7 mouse cellular contexts compared by ENCODE assay signal in genomic region chr5:138441286-138442194, GRCm38 (mm10). TPM values are rescaled to one million over a fixed set of nuclear protein-coding genes. Genes with fewer than 3 reads are reported as not detected.
DNase-seq lines count a peak whose midpoint lies in the region; ATAC-seq lines count a peak whose summit lies in the region.

Gene Zfp157, plus strand, starts transcription at chr5:138441468.

- DNase-seq in adrenal gland, postnatal 25 days = peak; percentile 81
- DNase-seq in heart, adult 11 months = peak; percentile 99
- DNase-seq in kidney, adult 18-20 months = peak; percentile 89
- peak; percentile 90 for DNase-seq in limb, embryonic 11.5 days (ENCODE audit: low spot score)
- peak; percentile 97 for DNase-seq in midbrain, embryonic 14.5 days
- peak; percentile 76 to 83 for DNase-seq in spleen, adult 18-20 months

- peak; percentile 100 for ATAC-seq in embryonic facial prominence, embryonic 12.5 days (ENCODE audit: insufficient number of reproducible peaks, insufficient read depth, low FRiP score, low TSS enrichment)
- peak; percentile 100 for ATAC-seq in limb, embryonic 11.5 days (ENCODE audit: insufficient number of reproducible peaks, low FRiP score, low TSS enrichment, low read depth)
- peak; percentile 100 for ATAC-seq in midbrain, embryonic 14.5 days (ENCODE audit: low FRiP score, low TSS enrichment)

- peak within 1 kb of the TSS; percentile 96 for H3K4me3 ChIP-seq in embryonic facial prominence, embryonic 12.5 days
- H3K4me3 ChIP-seq in limb, embryonic 11.5 days (ENCODE audit: low read depth, low read length) = peak within 1 kb of the TSS; percentile 97
- H3K4me3 ChIP-seq in midbrain, embryonic 14.5 days (replicated peaks; ENCODE audit: low read depth, low read length) = peak within 1 kb of the TSS; percentile 99

- peaks cover 20% of the 10 kb centered on the region for H3K36me3 ChIP-seq in embryonic facial prominence, embryonic 12.5 days
- peaks cover 8% of the 10 kb centered on the region; the same call in 1 of the 2 replicates for H3K36me3 ChIP-seq in limb, embryonic 11.5 days (ENCODE audit: control insufficient read depth, insufficient read depth, low read length)
- H3K36me3 ChIP-seq in midbrain, embryonic 14.5 days (ENCODE audit: control insufficient read depth, insufficient read depth, low read length) = peaks cover 21% of the 10 kb centered on the region

- peaks cover 19% of the 10 kb centered on the region for H3K4me1 ChIP-seq in embryonic facial prominence, embryonic 12.5 days
- peaks cover 12% of the 10 kb centered on the region for H3K4me1 ChIP-seq in limb, embryonic 11.5 days (ENCODE audit: control insufficient read depth, insufficient read depth, low read length)
- peaks cover 27% of the 10 kb centered on the region for H3K4me1 ChIP-seq in midbrain, embryonic 14.5 days (ENCODE audit: control insufficient read depth, insufficient read depth, low read length)

- peak within 1 kb of the TSS; percentile 98 for H3K9ac ChIP-seq in embryonic facial prominence, embryonic 12.5 days
- H3K9ac ChIP-seq in limb, embryonic 11.5 days (ENCODE audit: low read length) = peak within 1 kb of the TSS; percentile 99
- peak within 1 kb of the TSS; percentile 99 for H3K9ac ChIP-seq in midbrain, embryonic 14.5 days (replicated peaks; ENCODE audit: low read length)

- peak within 1 kb of the TSS; percentile 88 for H3K27ac ChIP-seq in embryonic facial prominence, embryonic 12.5 days
- H3K27ac ChIP-seq in limb, embryonic 11.5 days (replicated peaks; ENCODE audit: low read depth, low read length) = peak within 1 kb of the TSS; percentile 79
- H3K27ac ChIP-seq in midbrain, embryonic 14.5 days (replicated peaks; ENCODE audit: low read depth, low read length) = peak within 1 kb of the TSS; percentile 96

- no peaks in the 10 kb centered on the region for H3K9me3 ChIP-seq in embryonic facial prominence, embryonic 12.5 days
- no peaks in the 10 kb centered on the region for H3K9me3 ChIP-seq in limb, embryonic 11.5 days (ENCODE audit: control insufficient read depth, low read length)
- 0 out of 2 replicates have a peak, but pooled peaks cover 4% of the 10 kb centered on the region for H3K9me3 ChIP-seq in midbrain, embryonic 14.5 days (ENCODE audit: control insufficient read depth, low read length)

- H3K27me3 ChIP-seq in embryonic facial prominence, embryonic 12.5 days = no peaks in the 10 kb centered on the region
- no peaks in the 10 kb centered on the region for H3K27me3 ChIP-seq in limb, embryonic 11.5 days (ENCODE audit: control insufficient read depth, insufficient read depth, low read length)
- no peaks in the 10 kb centered on the region for H3K27me3 ChIP-seq in midbrain, embryonic 14.5 days (ENCODE audit: control insufficient read depth, insufficient read depth, low read length)

- under 1% methylated on average over 49 of the region's 49 CpGs for WGBS in embryonic facial prominence, embryonic 12.5 days
- WGBS in limb, embryonic 11.5 days = under 1% methylated on average over 49 of the region's 49 CpGs
- under 1% methylated on average over 49 of the region's 49 CpGs for WGBS in midbrain, embryonic 14.5 days

- peak within 1 kb of the TSS; percentile 76 for H3K4me2 ChIP-seq in embryonic facial prominence, embryonic 12.5 days (replicated peaks)
- H3K4me2 ChIP-seq in limb, embryonic 11.5 days (ENCODE audit: low read depth, severe bottlenecking) = peak within 1 kb of the TSS; percentile 59
- H3K4me2 ChIP-seq in midbrain, embryonic 14.5 days (ENCODE audit: low read length) = peak within 1 kb of the TSS; percentile 82

RNA-seq across cellular contexts. Expression of gene Zfp157, which starts in this region (rescaled TPM):
- 6.4 and 9.1 TPM in 2 replicates for total RNA-seq in adrenal gland, postnatal 25 days (2021)
- polyA plus RNA-seq in embryonic facial prominence, embryonic 12.5 days (2016; fragmentation: Nextera tagmentation; extraction: Ambion mirVana) = 56.5 and 56.9 TPM in 2 replicates
- polyA plus RNA-seq in limb, embryonic 11.5 days (2014; fragmentation: Nextera tagmentation; extraction: Ambion mirVana) = 45.4 and 46.7 TPM in 2 replicates
- 81.7 and 83.9 TPM in 2 replicates for polyA plus RNA-seq in midbrain, embryonic 14.5 days (2014; fragmentation: Nextera tagmentation; extraction: Ambion mirVana)

Comparison
In these comparisons a context has a peak if more than half of its experiments do, and no peak if none do; other contexts are left out.
1. Peak in every context shown above with its lines: DNase-seq, ATAC-seq, H3K4me3 ChIP-seq and H3K27ac ChIP-seq.